Mouse (Mus musculus) intestine, embryonic 14.5 days (tissue): ENCODE data around the gene Slc38a8. TPM values are rescaled to one million over a fixed set of nuclear protein-coding genes. Genes with fewer than 3 reads are reported as not detected.

Source experiments
- ATAC-seq: fragments of 200-750 bp; cut with Nextera tagmentation; replicated peaks from 2 replicates; pipeline ENCODE4 v1.8.0; 2017; ENCODE audit warnings: low read depth, moderate number of reproducible peaks, moderate TSS enrichment, moderate library complexity; ENCODE audit not compliant: low FRiP score, low TSS enrichment
- DNase-seq: peaks from one replicate; pipeline ENCODE4 v3.0.0-alpha.2; 2018; ENCODE audit warnings: low spot score
- H3K27ac ChIP-seq: fragments of 300-500 bp; sonication (generic); 2 replicates; pipeline ENCODE4 v1.5.1; 2014; ENCODE audit warnings: low read depth, mild to moderate bottlenecking, control low read depth
- H3K27me3 ChIP-seq: fragments of 300-500 bp; sonication (generic); replicated peaks from 2 replicates; pipeline ENCODE4 v1.6.1; 2014; ENCODE audit warnings: low read length, control low read depth; ENCODE audit not compliant: control insufficient read depth, insufficient read depth
- H3K36me3 ChIP-seq: fragments of 300-500 bp; sonication (generic); 2 replicates; pipeline ENCODE4 v1.6.1; 2014; ENCODE audit warnings: low read length, control low read depth; ENCODE audit not compliant: control insufficient read depth, insufficient read depth
- H3K4me1 ChIP-seq: fragments of 300-500 bp; sonication (generic); replicated peaks from 2 replicates; pipeline ENCODE4 v1.6.1; 2014; ENCODE audit warnings: low read length, control low read depth, mixed read lengths; ENCODE audit not compliant: control insufficient read depth, insufficient read depth
- H3K4me2 ChIP-seq: fragments of 300-500 bp; sonication (generic); 2 replicates; pipeline ENCODE4 v1.6.1; 2014; ENCODE audit warnings: low read length
- H3K4me3 ChIP-seq: fragments of 300-500 bp; sonication (generic); 2 replicates; pipeline ENCODE4 v1.5.1; 2014; ENCODE audit warnings: low read depth, low read length, control low read depth, mixed read lengths
- H3K9ac ChIP-seq: fragments of 300-500 bp; sonication (generic); 2 replicates; pipeline ENCODE4 v1.6.1; 2014; ENCODE audit warnings: mild to moderate bottlenecking, low read length
- H3K9me3 ChIP-seq: fragments of 300-500 bp; sonication (generic); 2 replicates; pipeline ENCODE4 v1.6.1; 2016; ENCODE audit warnings: low read length, control low read depth; ENCODE audit not compliant: control insufficient read depth
- WGBS: fragments of 180-500 bp; shearing (Covaris S2); extraction: QIAGEN DNeasy Blood & Tissue Kit; methylation state at CpG from one replicate; pipeline ENCODE4 v1.1.7; 2014; 5-methylcytosine and 5-hydroxymethylcytosine counted together
- polyA plus RNA-seq: library from polyadenylated mRNA; unstranded; fragments of >200 nt; fragmentation: Nextera tagmentation; extraction: Ambion mirVana; gene quantifications from 2 replicates; pipeline ENCODE4 v1.2.1, GENCODE M21; 2014

Gene Slc38a8
- polyA plus RNA-seq, 1 experiment from 2014 or later = 0.08 TPM

GRCm38 (mm10) chr8:119439424-119439823 lies 62.1 kb downstream of the Slc38a8 start:
- 90% methylated on average over 2 of the region's 2 CpGs for WGBS
- H3K27ac ChIP-seq = no peak overlapping the region
- H3K4me1 ChIP-seq = peaks cover 20% of the 10 kb centered on the region
- H3K4me2 ChIP-seq = no peak overlapping the region
- DNase-seq = no peak
- H3K4me3 ChIP-seq = no peak overlapping the region
- no peak for ATAC-seq
- H3K9ac ChIP-seq = no peak overlapping the region
- H3K9me3 ChIP-seq = no peaks in the 10 kb centered on the region
- no peaks in the 10 kb centered on the region for H3K36me3 ChIP-seq
- no peaks in the 10 kb centered on the region for H3K27me3 ChIP-seq

- ATAC-seq (no peak), DNase-seq (no peak)
- Histone ChIP-seq H3K4me3 (no peak overlapping the region), H3K27me3 (no peaks in the 10 kb centered on the region), H3K36me3 (no peaks in the 10 kb centered on the region), H3K4me1 (peaks cover 20% of the 10 kb centered on the region), H3K9ac (no peak overlapping the region), H3K4me2 (no peak overlapping the region), H3K27ac (no peak overlapping the region), H3K9me3 (no peaks in the 10 kb centered on the region)
- WGBS = 71% methylated on average over 6 of the region's 6 CpGs
Measured at GRCm38 (mm10) chr8:119438876-119439275, 62.6 kb downstream of the Slc38a8 start.

GRCm38 (mm10) chr8:119437506-119437905 lies 64.0 kb downstream of the Slc38a8 start:
- WGBS = 70% methylated on average over 11 of the region's 11 CpGs

GRCm38 (mm10) chr8:119436933-119437332 lies 64.6 kb downstream of the Slc38a8 start:
- WGBS = 13% methylated on average over 9 of the region's 9 CpGs
- Histone ChIP-seq H3K4me1 (peaks cover 20% of the 10 kb centered on the region), H3K27me3 (no peaks in the 10 kb centered on the region), H3K4me2 (0 out of 2 replicates have a peak overlapping the region, but pooled peaks have one; percentile 7), H3K9me3 (no peaks in the 10 kb centered on the region), H3K36me3 (no peaks in the 10 kb centered on the region), H3K27ac (no peak overlapping the region), H3K9ac (no peak overlapping the region), H3K4me3 (no peak overlapping the region)
- ATAC-seq = peak; percentile 44; the same call in 1 of the 2 replicates
- DNase-seq = no peak

More at GRCm38 (mm10) chr8:119437506-119437905, 64.0 kb downstream of the Slc38a8 start:
- H3K4me2 ChIP-seq = no peak overlapping the region
- no peak for ATAC-seq
- DNase-seq = no peak
- H3K4me3 ChIP-seq = no peak overlapping the region
- H3K9me3 ChIP-seq = no peaks in the 10 kb centered on the region
- H3K36me3 ChIP-seq = no peaks in the 10 kb centered on the region
- no peak overlapping the region for H3K27ac ChIP-seq
- H3K4me1 ChIP-seq = peaks cover 20% of the 10 kb centered on the region
- no peak overlapping the region for H3K9ac ChIP-seq
- no peaks in the 10 kb centered on the region for H3K27me3 ChIP-seq

- Histone ChIP-seq H3K27me3 (no peaks in the 10 kb centered on the region), H3K27ac (no peak overlapping the region), H3K9ac (no peak overlapping the region), H3K36me3 (no peaks in the 10 kb centered on the region), H3K4me3 (no peak overlapping the region), H3K4me2 (no peak overlapping the region), H3K4me1 (peaks cover 20% of the 10 kb centered on the region), H3K9me3 (no peaks in the 10 kb centered on the region)
- ATAC-seq = no peak
- no peak for DNase-seq
- 86% methylated on average over 10 of the region's 10 CpGs for WGBS
Measured at GRCm38 (mm10) chr8:119436331-119436730, 65.2 kb downstream of the Slc38a8 start.

- no peak for DNase-seq
- Histone ChIP-seq H3K9ac (no peak overlapping the region), H3K4me2 (no peak overlapping the region), H3K9me3 (no peaks in the 10 kb centered on the region), H3K27me3 (no peaks in the 10 kb centered on the region), H3K36me3 (no peaks in the 10 kb centered on the region), H3K27ac (no peak overlapping the region), H3K4me1 (peaks cover 15% of the 10 kb centered on the region), H3K4me3 (no peak overlapping the region)
- WGBS = 84% methylated on average over 7 of the region's 7 CpGs
- ATAC-seq = no peak
Measured at GRCm38 (mm10) chr8:119435527-119435926, 66.0 kb downstream of the Slc38a8 start.

- Histone ChIP-seq H3K9me3 (no peaks in the 10 kb centered on the region), H3K27ac (no peak overlapping the region), H3K4me1 (peaks cover 15% of the 10 kb centered on the region; the same call in 1 of the 2 replicates), H3K36me3 (no peaks in the 10 kb centered on the region), H3K27me3 (no peaks in the 10 kb centered on the region), H3K4me3 (no peak overlapping the region), H3K9ac (no peak overlapping the region), H3K4me2 (no peak overlapping the region)
- ATAC-seq (no peak), DNase-seq (no peak)
- WGBS = 63% methylated on average over 6 of the region's 6 CpGs
Measured at GRCm38 (mm10) chr8:119434569-119434968, 66.9 kb downstream of the Slc38a8 start.

- no peak for DNase-seq
- H3K9me3 ChIP-seq = no peaks in the 10 kb centered on the region
Measured at GRCm38 (mm10) chr8:119433582-119434174, 67.8 kb downstream of the Slc38a8 start, which contains the start of gene Osgin1. Gene Osgin1, plus strand, starts transcription at chr8:119434124.

GRCm38 (mm10) chr8:119432372-119432771 lies 69.1 kb downstream of the Slc38a8 start:
- H3K27ac ChIP-seq = no peak overlapping the region
- H3K9ac ChIP-seq = no peak overlapping the region
- peaks cover 9% of the 10 kb centered on the region; the same call in 1 of the 2 replicates for H3K4me1 ChIP-seq
- ATAC-seq (no peak), DNase-seq (no peak)
- no peak overlapping the region for H3K4me3 ChIP-seq
- no peaks in the 10 kb centered on the region for H3K36me3 ChIP-seq
- H3K27me3 ChIP-seq = no peaks in the 10 kb centered on the region
- WGBS = 56% methylated on average over 3 of the region's 3 CpGs
- H3K4me2 ChIP-seq = no peak overlapping the region
- no peaks in the 10 kb centered on the region for H3K9me3 ChIP-seq

More at GRCm38 (mm10) chr8:119433582-119434174, 67.8 kb downstream of the Slc38a8 start, which contains the start of gene Osgin1:
- H3K27ac ChIP-seq = no peak within 1 kb of the TSS
- no peak within 1 kb of the TSS for H3K4me2 ChIP-seq
- no peak for ATAC-seq
- H3K4me1 ChIP-seq = peaks cover 12% of the 10 kb centered on the region; the same call in 1 of the 2 replicates
- WGBS = 88% methylated on average over 13 of the region's 13 CpGs
- H3K4me3 ChIP-seq = no peak within 1 kb of the TSS
- no peak within 1 kb of the TSS for H3K9ac ChIP-seq
- H3K36me3 ChIP-seq = no peaks in the 10 kb centered on the region
- H3K27me3 ChIP-seq = no peaks in the 10 kb centered on the region
